Mouse (Mus musculus) stomach, postnatal 0 days (tissue): Measurements from ENCODE around the gene Gm49361.

ENCODE experiments used
- CTCF ChIP-seq: IDR thresholded peaks from 2 replicates; pipeline ENCODE4 v1.5.1; 2016; ENCODE audit warnings: antibody characterized with exemption, low read depth, mild to moderate bottlenecking, moderate library complexity
- EP300 ChIP-seq: optimal IDR thresholded peaks from 2 replicates; pipeline ENCODE3; 2016; ENCODE audit warnings: antibody characterized with exemption

DNA sequence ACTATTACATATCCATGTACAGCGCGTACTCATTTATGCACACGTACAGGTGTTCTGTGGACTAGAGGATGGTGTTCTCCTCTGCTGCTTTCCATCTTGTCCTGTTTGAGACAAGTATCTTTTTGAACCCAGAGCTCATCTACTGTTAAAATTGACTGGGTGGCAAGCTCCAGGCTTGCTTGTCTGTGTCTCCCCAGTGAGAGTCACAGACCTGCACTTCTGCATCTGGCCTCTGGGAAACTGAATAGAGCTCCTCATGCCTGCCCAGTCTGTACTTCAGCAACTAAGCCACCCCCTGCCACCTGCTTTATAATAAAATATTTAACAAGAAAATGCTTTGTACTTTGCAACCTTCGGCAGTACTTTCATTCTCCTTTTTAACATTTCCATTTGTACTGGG, 87.6 kb downstream of the Gm49361 start:
- no peak for TF ChIP-seq CTCF
- no peak for TF ChIP-seq EP300
